Mouse (Mus musculus) heart, adult 2 months (tissue): ENCODE measurements around the gene Palm2.

ENCODE experiments used
- CTCF ChIP-seq: fragments of 200-600 bp; IDR thresholded peaks from 2 replicates; pipeline ENCODE4 v1.8.1; 2022; ENCODE audit warnings: antibody characterized with exemption, mild to moderate bottlenecking, moderate library complexity
- POLR2A ChIP-seq: fragments of 200-500 bp; IDR thresholded peaks from 2 replicates; pipeline ENCODE4 v1.6.1; 2011; ENCODE audit warnings: mild to moderate bottlenecking, low read depth, low read length, control low read depth; ENCODE audit not compliant: insufficient read depth

DNA sequence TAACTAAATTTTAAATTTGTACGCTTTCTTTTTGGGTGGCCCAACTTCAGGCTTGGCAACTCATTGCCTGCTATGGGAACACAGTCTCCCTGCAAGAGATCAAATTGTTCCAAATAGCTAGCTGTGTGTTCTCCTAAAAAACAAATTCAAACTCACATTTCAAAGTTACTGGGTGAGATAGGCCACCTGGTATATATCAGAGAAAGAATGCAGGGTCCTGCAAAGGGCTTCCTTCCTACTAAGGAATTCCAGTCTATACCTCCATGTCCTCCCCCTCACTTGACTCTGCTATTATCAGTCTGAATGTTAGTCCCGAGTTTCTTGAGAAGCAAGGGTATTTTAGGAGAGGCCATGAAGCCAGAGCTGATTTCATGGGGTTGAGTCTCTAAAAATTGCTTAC lies 81.3 kb downstream of the Palm2 start:
- TF ChIP-seq CTCF (no peak), POLR2A (no peak)
